Mouse (Mus musculus) layer of hippocampus, postnatal 25 days (tissue): ENCODE measurements around the gene Ptprcap. TPM values are rescaled to one million over a fixed set of nuclear protein-coding genes. Genes with fewer than 3 reads are reported as not detected.

ENCODE experiments used
- DNase-seq, 2 experiments: peaks; one replicate each; pipeline ENCODE4 v3.0.0; 2022; ENCODE audit warnings: mixed read lengths in 2 of 2, low spot score in 1 of 2; ENCODE audit errors: extremely low spot score in 1 of 2
- total RNA-seq, 2 experiments: library from RNA; stranded (reverse); gene quantifications; 2 replicates each; pipeline ENCODE4 v1.2.3; 2021

Ptprcap gene
- total RNA-seq, 2 experiments from 2014 or later = 1.1 to 2.9 TPM

DNA sequence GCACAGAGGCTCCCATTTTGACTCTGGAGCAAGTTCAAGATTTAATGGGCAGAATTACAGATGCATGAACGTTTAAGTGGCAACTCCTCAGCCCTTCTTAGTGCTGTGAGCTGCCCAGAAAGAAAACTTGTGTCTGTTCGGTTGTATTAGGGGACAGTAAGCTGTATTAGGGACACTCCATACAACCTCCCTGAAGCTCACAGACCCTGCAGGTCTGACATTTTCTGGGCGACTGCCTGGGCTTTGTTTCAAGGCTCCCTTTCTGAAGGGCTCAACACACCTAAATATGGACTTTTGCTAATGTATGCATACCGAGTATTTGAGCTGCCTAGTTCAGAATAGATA, 10.1 kb downstream of the Ptprcap start:
- no peak for DNase-seq

DNA sequence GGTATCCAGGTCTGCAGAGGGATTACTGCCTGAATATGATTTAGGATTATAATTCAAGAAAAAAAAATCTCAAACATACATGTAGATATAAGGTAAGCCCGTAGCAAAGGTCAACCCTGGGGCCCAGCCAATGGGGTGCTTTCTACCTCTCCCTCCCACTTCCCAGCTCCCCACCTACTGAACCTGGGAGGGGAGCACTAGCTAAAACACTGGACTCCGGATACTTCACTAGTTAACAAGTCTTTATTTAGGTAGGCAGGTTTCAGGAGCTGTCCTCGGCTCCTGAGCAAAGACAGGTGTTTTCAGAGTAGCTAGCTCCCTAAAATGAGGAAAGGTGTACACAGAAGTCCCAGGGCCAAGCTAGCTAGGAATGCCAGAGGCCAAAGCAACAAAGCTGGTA, 10.7 kb downstream of the Ptprcap start:
- no peak for DNase-seq

DNA sequence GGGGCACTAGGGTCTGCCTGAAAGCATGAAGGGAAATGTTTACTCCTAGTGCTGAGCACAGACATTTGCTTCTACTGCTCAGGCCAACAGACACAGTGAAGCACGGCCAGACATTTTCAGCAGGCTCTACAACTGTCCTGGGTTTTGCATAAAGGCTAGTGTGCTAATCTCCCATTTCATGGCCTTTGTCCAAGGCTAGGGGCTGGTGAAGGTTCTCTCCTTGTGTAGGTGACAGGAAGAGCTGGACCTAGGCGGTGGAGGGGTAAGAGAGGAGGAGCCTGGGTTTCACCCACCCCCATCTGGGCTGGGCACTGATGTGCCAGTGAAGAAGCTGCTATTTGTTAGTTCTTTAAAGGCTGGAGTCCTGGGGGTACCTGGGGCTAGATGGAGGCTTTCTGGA, 11.3 kb downstream of the Ptprcap start:
- no peak for DNase-seq

DNA sequence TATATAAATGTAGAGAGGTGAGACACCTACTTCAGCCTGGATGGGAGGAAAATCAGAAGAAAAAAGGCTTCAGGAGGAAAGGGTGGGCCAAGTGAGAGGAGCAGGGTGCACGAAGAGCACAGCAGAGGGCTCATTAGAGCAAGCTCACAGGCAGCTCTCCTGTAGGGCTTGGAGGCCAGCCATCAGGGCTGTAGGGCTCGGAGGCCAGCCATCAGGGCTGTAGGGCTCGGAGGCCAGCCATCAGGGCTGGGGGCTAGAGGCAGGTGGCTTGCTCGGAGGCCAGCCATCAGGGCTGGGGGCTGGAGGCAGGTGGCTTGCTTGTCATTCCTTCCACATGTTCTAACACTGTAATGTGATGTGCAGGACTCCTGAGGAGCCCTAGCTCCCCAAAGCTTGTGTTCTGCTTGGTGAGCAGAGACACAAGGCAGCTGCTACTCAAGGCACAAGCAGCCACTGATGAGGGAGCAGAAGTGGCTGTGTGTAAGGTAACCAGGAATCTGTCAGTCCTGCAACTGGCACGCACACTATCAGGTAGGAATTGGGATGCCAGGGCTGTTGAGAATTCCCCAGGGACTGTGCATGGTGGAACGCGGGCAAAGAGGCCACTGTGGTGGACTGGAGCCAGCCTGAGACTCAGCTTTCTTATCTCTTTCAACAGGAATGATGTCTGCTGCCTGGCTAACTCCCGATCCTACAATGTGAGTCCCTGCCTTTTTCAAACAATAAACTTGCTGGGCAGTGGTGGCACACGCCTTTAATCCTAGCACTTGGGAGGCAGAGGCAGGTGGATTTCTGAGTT, 13.5 kb downstream of the Ptprcap start:
- DNase-seq = no peak

GRCm38 (mm10) chr19:4169378-4169784, 16.0 kb downstream of the Ptprcap start:
- peak; percentile 97 to 98 for DNase-seq

DNA sequence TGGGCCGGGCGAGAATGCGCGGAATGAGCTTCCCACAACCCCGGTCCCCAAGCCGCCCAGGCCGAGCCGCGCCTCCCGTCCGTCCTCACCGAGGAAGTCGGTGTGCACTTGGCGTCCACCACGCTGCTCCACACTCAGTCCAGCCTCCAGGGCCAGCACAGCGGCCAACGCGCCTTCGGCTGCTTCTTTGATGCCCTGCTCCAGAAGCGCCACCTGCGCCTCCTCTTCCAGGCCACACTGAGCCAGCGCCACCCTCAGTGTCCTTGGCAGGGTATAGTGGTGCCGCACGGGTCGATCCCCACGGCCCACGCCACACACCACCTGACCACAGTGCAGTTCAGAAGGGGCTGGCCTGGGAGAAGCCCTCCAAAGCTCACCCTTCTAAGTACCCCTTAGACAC, 16.4 kb downstream of the Ptprcap start:
- DNase-seq = no peak

- DNase-seq = no peak
These were observed 17.5 kb downstream of the Ptprcap start for GRCm38 (mm10) chr19:4170723-4171392.

GRCm38 (mm10) chr19:4171393-4172290, 18.2 kb downstream of the Ptprcap start:
- DNase-seq = no peak

DNA sequence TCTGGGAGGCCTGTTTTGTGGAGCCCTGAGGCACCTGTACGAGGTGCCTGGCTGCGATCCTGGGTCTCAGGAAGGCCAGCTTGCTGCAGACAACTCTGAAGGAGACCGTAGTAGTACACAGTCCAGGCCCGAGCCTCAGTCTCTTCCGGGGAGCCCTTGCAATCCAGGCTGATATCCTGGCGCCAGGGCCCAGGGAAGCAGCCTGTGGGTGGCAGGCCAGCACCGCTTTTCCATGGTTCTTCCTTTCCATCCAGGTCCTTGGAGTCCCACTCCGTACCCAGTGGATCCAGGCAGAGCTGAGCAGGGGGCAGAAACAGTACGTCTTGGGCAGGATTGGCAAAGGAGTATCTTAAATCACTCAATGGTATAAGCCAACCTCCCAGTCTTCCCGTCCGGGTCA, 19.5 kb downstream of the Ptprcap start:
- DNase-seq = no peak

DNA sequence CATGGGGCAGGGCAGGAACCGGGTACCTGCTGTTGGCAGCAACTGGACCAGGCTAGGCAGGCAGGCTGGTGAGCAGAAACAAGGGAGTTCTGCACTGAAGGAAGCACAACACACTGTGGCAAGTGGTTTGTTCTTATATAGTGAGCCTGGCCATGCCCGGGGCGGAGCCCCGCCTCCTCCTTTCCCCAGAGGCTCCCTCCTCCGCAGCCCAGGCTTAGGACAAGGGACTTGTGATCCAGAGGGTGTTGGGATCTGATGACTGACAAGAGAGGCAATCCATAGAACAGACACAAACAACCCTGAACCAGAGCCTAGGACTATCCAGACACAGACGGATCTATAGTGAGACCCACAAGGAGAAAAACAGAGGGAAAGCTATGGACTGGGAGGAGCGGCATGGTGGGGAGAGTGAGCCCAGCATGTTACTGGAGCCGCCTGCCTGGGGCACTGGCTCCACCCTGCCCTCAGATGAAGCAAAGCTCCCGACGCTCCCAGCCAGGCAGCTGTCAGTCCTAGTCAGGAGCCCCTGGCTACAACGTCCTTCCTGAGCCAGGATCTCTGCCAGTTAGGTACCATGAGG, 22.1 kb downstream of the Ptprcap start, which contains the start of gene Carns1:
Gene Carns1 (minus strand): TSS at position 112 of the 580 bp plus-strand sequence.
- DNase-seq = no peak

GRCm38 (mm10) chr19:4180411-4180810, 27.0 kb downstream of the Ptprcap start:
- no peak for DNase-seq

DNA sequence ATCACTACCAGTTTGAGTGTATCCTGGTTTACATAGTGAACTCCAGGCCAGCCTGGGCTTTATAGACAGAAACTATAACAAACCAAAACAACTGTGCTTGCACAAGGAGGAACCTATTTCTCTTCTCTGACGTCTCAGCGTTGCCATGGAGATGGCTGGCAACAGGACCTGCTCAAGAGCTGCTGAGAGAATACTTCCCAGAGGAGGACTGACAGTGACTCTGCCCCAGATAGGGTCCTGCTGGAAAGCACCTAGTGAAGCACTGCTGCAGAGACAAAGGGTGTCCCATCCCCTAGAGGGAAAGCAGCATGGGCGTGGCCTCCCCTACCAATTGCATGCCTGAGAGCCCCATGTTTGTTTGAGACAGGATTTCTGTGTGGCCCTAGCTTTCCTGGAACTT, 28.5 kb downstream of the Ptprcap start:
- DNase-seq = peak in 1 of 2 experiments; percentile 57

- no peak for DNase-seq
These were observed 30.3 kb downstream of the Ptprcap start for GRCm38 (mm10) chr19:4183689-4184088.

- DNase-seq = no peak
These were observed 31.9 kb downstream of the Ptprcap start for GRCm38 (mm10) chr19:4184976-4185975.

DNA sequence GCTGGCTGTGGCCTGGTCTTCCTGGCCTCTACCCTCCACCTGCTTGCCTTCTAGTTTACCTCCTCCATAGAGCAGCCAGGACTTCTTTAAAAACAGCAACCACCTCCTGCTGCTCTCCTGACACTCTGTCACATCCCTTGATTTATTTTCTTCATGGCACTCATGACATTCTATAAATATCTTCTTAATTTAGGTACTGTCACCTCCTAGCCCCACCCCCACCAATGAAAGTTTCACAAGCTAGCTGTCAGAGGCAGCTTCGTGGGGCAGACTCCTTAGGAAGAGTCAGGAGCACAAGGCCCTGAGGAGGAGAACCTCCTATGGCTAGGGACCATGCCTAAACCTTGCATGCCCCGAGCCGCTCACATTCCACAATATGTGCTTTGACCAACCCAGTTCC, 33.9 kb downstream of the Ptprcap start:
- DNase-seq = no peak

- DNase-seq = no peak
These were observed 35.7 kb downstream of the Ptprcap start for GRCm38 (mm10) chr19:4189051-4189620.

DNA sequence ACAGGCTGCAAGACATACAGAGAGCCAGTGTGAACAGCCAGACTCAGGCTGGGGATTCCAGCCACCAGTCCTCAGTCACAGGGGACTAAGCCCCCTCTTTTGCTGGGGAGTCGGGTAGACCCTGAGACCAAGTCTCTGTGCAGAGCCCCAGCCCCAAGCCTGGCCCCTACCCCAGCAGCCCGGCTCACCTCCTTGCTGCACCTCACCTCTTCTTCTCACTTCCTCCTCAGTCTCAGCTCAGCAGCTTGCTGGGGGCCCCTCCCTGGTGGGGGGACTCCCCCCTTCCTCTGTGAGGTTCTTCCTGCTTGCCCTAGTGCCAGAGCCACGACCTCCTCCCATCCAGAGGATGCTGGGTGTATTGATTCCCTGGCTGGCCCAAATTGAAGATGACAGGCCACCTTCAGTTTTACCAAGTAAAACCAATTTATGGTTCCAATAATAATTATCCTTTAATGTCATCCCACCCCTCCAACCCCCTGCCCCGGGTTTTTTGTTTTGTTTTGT, 37.5 kb downstream of the Ptprcap start, which contains the start of gene Tbc1d10c:
Gene Tbc1d10c (minus strand): TSS at position 454 of the 504 bp plus-strand sequence.
- no peak for DNase-seq

DNA sequence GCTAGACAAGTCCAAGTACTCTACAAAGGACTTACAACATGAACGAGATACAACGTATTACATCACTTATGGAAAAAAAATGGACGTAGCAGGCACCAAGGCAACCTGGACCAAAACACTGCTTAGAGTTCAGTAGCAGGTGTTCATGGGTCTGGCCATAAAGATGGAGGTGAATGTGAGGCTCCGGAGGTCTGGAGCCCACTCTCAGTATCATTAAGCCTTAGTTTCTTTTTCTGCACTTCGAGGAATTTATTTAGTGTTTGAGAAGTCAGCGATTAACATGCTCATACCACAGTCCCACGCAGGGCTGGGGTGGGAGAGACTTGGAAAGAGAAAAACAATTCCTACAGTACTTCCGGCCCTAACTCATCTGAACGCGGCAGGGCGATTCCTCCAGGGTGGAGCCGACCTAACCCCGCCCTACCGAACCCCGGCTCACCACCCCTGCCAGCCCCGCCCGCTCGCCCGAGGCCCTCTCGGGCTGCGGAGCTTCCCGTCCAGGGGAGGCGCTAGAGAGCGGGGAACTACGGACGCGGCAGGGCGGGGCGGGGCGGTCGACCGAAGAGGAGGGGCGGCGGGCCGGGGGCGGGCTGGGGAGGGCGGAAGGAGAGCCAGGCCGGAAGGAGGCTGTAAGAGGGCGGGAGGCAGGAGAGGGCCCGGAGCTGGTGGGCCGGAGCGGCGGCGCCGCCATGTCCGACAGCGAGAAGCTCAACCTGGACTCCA, 38.3 kb downstream of the Ptprcap start, which contains the start of gene Ppp1ca:
Gene Ppp1ca (plus strand): TSS at position 538 of the 723 bp plus-strand sequence.
- DNase-seq = peak; percentile 92 to 95
